Mouse (Mus musculus) cortical plate, adult 2 months (tissue): ENCODE data around the gene Galm.

ENCODE experiments used
- CTCF ChIP-seq: fragments of 200-500 bp; IDR thresholded peaks from 2 replicates; pipeline ENCODE4 v1.5.1; 2011; ENCODE audit warnings: mild to moderate bottlenecking, control low read depth, low read length; ENCODE audit not compliant: insufficient read depth; ENCODE audit errors: extremely low read depth
- POLR2A ChIP-seq: fragments of 200-500 bp; IDR thresholded peaks from 2 replicates; pipeline ENCODE4 v1.6.1; 2011; ENCODE audit warnings: mild to moderate bottlenecking, low read length, control low read depth; ENCODE audit not compliant: insufficient read depth; ENCODE audit errors: extremely low read depth

DNA sequence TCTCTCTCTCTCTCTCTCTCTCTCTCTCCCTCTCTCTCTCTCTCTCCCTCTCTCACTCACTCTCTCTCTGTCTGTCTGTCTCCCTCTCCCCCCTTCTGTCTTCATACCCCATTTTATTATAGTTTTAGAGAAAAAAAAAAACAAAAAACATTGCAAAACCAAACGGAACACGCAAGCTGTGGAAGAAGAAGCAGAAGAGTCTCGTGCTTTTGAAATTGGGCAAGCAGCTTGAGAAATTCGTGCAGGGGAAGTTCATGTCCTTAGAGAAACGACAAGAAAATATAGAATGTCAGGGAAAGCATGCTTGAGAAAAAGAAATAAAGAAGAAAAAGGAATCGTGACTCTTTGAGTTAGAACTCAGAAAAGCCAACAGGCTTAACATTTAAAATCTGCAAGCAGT lies 44.0 kb upstream of the Galm start:
- TF ChIP-seq CTCF, result no peak
- TF ChIP-seq POLR2A, result no peak
